Mouse (Mus musculus): ENCODE results near the gene Plcb1.
A peak's percentile ranks its signal among the peaks of the same experiment; 100 is the strongest.

Gene Plcb1

GRCm38 (mm10) chr2:134838888-134839287 is 53.0 kb downstream of the Plcb1 start:
- no peak for DNase-seq

GRCm38 (mm10) chr2:134842883-134843282 is 57.0 kb downstream of the Plcb1 start:
- no peak for DNase-seq

GRCm38 (mm10) chr2:134844391-134845238 is 58.7 kb downstream of the Plcb1 start:
- DNase-seq, result no peak

- no peak for DNase-seq
These were observed 59.4 kb downstream of the Plcb1 start for GRCm38 (mm10) chr2:134845239-134845738.

GRCm38 (mm10) chr2:134846555-134846954 is 60.7 kb downstream of the Plcb1 start:
- peak; percentile 37 for DNase-seq

GRCm38 (mm10) chr2:134851189-134852171 is 65.6 kb downstream of the Plcb1 start:
- DNase-seq, result no peak

GRCm38 (mm10) chr2:134856239-134856638 is 70.4 kb downstream of the Plcb1 start:
- no peak for DNase-seq

- no peak for DNase-seq
These were observed 70.8 kb downstream of the Plcb1 start for GRCm38 (mm10) chr2:134856691-134857090.

- no peak for DNase-seq
These were observed 79.2 kb downstream of the Plcb1 start for GRCm38 (mm10) chr2:134864985-134865645.

GRCm38 (mm10) chr2:134867381-134867780 is 81.5 kb downstream of the Plcb1 start:
- no peak for DNase-seq

GRCm38 (mm10) chr2:134871692-134872489 is 86.0 kb downstream of the Plcb1 start:
- DNase-seq, result no peak

GRCm38 (mm10) chr2:134872490-134872781 is 86.6 kb downstream of the Plcb1 start:
- no peak for DNase-seq

GRCm38 (mm10) chr2:134877148-134877547 is 91.3 kb downstream of the Plcb1 start:
- DNase-seq, result no peak

GRCm38 (mm10) chr2:134891207-134891606 is 105.3 kb downstream of the Plcb1 start:
- no peak for DNase-seq

- DNase-seq, result no peak
These were observed 108.9 kb downstream of the Plcb1 start for GRCm38 (mm10) chr2:134894776-134895175.

GRCm38 (mm10) chr2:134896196-134896595 is 110.3 kb downstream of the Plcb1 start:
- no peak for DNase-seq

- peak; percentile 11 for DNase-seq
These were observed 111.2 kb downstream of the Plcb1 start for GRCm38 (mm10) chr2:134897083-134897482.

GRCm38 (mm10) chr2:134901521-134901920 is 115.7 kb downstream of the Plcb1 start:
- DNase-seq, result no peak

GRCm38 (mm10) chr2:134910882-134911281 is 125.0 kb downstream of the Plcb1 start:
- DNase-seq, result peak; percentile 54

GRCm38 (mm10) chr2:134911360-134911759 is 125.5 kb downstream of the Plcb1 start:
- no peak for DNase-seq

GRCm38 (mm10) chr2:134912616-134913015 is 126.7 kb downstream of the Plcb1 start:
- no peak for DNase-seq

- no peak for DNase-seq
These were observed 127.7 kb downstream of the Plcb1 start for GRCm38 (mm10) chr2:134913542-134913941.

All from right cerebral cortex, postnatal 25 days (tissue).